ENCODE assay signal across 8 mouse cellular contexts in the genomic region with DNA sequence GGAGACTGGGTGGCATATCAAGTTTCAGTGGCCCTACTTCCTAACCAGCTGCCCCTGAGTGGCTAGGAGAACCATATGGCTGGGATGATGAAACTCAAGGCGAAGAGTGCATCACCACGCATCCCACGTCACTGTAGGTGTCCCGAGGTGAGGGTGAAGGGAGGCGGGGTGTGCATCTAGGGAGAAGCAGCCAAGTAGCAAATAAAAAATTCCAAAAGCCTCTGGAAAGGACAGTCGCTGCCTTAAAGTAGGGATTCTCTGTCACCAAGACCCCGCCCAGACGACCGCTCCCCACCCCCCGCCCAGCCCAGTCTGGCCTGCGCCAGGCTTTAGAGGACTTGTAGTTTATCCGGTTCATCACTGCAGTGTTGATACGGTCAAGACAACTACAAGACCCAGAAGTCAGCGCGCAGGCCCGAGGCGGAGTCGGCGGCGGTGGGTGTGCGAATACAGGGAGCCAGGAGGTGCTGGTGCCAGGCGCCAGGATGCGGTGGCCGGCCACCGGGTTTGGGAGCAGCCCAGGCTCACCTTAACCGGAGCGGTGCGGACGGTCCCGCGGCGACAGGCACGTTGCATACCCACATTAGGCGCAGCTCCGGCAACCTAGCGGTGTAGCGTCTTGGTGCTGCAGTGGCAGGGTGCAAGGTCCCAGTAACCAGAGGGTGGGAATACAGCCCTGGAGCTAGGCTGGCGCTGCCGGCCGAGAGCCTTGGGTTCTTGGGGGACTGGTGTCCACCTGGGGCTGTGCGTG. TPM values are rescaled to one million over a fixed set of nuclear protein-coding genes. Genes with fewer than 3 reads are reported as not detected.
DNase-seq lines count a peak whose midpoint lies in the region; ATAC-seq lines count a peak whose summit lies in the region.

Gpt2 (plus strand) TSS at position 452 of the 751 bp plus-strand sequence.

- peak within 1 kb of the TSS; percentile 39; the same call in 1 of the 2 replicates for H3K27ac ChIP-seq in embryonic facial prominence, embryonic 14.5 days (replicated peaks; ENCODE audit: low read depth, low read length)
- peak within 1 kb of the TSS; percentile 85 for H3K27ac ChIP-seq in heart, embryonic 10.5 days
- H3K27ac ChIP-seq in kidney, embryonic 15.5 days: peak within 1 kb of the TSS; percentile 48; the same call in 1 of the 2 replicates

- peak within 1 kb of the TSS; percentile 88 for H3K4me3 ChIP-seq in embryonic facial prominence, embryonic 14.5 days (ENCODE audit: low read depth, low read length)
- peak within 1 kb of the TSS; percentile 79 for H3K4me3 ChIP-seq in heart, embryonic 10.5 days
- peak within 1 kb of the TSS; percentile 70 for H3K4me3 ChIP-seq in kidney, embryonic 15.5 days (replicated peaks)

- no peaks in the 10 kb centered on the region for H3K27me3 ChIP-seq in embryonic facial prominence, embryonic 14.5 days (replicated peaks; ENCODE audit: control insufficient read depth, insufficient read depth, low read length)
- H3K27me3 ChIP-seq in heart, embryonic 10.5 days (ENCODE audit: insufficient read depth, poor library complexity, severe bottlenecking): peaks cover 9% of the 10 kb centered on the region; the same call in 1 of the 2 replicates
- no peaks in the 10 kb centered on the region for H3K27me3 ChIP-seq in kidney, embryonic 15.5 days

- H3K4me2 ChIP-seq in embryonic facial prominence, embryonic 14.5 days (ENCODE audit: low read depth, low read length): peak within 1 kb of the TSS; percentile 92
- peak within 1 kb of the TSS; percentile 93 for H3K4me2 ChIP-seq in kidney, embryonic 15.5 days

- H3K9ac ChIP-seq in embryonic facial prominence, embryonic 14.5 days (ENCODE audit: low read depth, low read length): peak within 1 kb of the TSS; percentile 83
- peak within 1 kb of the TSS; percentile 77 for H3K9ac ChIP-seq in kidney, embryonic 15.5 days

- ATAC-seq in embryonic facial prominence, embryonic 14.5 days (ENCODE audit: low read depth): peak; percentile 100
- peak; percentile 99 for ATAC-seq in kidney, embryonic 15.5 days (replicated peaks; ENCODE audit: low FRiP score)
- peak; percentile 95 for ATAC-seq in monocyte, adult 5-6 weeks (replicated peaks; ENCODE audit: insufficient number of reproducible peaks, low FRiP score, low TSS enrichment, poor library complexity, severe bottlenecking)

- 0 out of 2 replicates have a peak, but pooled peaks cover 10% of the 10 kb centered on the region for H3K4me1 ChIP-seq in embryonic facial prominence, embryonic 14.5 days (ENCODE audit: control insufficient read depth, insufficient read depth, low read length)
- peaks cover 14% of the 10 kb centered on the region for H3K4me1 ChIP-seq in heart, embryonic 10.5 days
- peaks cover 20% of the 10 kb centered on the region for H3K4me1 ChIP-seq in kidney, embryonic 15.5 days

- H3K9me3 ChIP-seq in embryonic facial prominence, embryonic 14.5 days (ENCODE audit: control insufficient read depth, low read length): no peaks in the 10 kb centered on the region
- H3K9me3 ChIP-seq in heart, embryonic 10.5 days: no peaks in the 10 kb centered on the region
- no peaks in the 10 kb centered on the region for H3K9me3 ChIP-seq in kidney, embryonic 15.5 days (replicated peaks)

- DNase-seq in 3T3-L1 (ENCODE audit: low read depth, low spot score) (peak; percentile 98), liver (peak; percentile 87)
- peak; percentile 76 to 89 for DNase-seq in adrenal gland, postnatal 4 days (ENCODE audit: low spot score in 2 of 2)
- DNase-seq in embryonic facial prominence, embryonic 14.5 days (ENCODE audit: low spot score): peak; percentile 97
- peak; percentile 97 for DNase-seq in heart, embryonic 10.5 days (ENCODE audit: low spot score)
- DNase-seq in spleen, postnatal 4 days (ENCODE audit: low spot score in 2 of 2): peak; percentile 74 to 86

- WGBS in embryonic facial prominence, embryonic 14.5 days: 0% methylated on average over 27 of the region's 41 CpGs
- under 1% methylated on average over 41 of the region's 41 CpGs for WGBS in heart, embryonic 10.5 days
- under 1% methylated on average over 41 of the region's 41 CpGs for WGBS in kidney, embryonic 15.5 days

- H3K36me3 ChIP-seq in embryonic facial prominence, embryonic 14.5 days (ENCODE audit: control insufficient read depth, insufficient read depth, low read length): 0 out of 2 replicates have a peak, but pooled peaks cover 6% of the 10 kb centered on the region
- no peaks in the 10 kb centered on the region for H3K36me3 ChIP-seq in heart, embryonic 10.5 days
- H3K36me3 ChIP-seq in kidney, embryonic 15.5 days: no peaks in the 10 kb centered on the region

RNA-seq across cellular contexts. Expression of gene Gpt2, which starts in this region (rescaled TPM):
- total RNA-seq in adrenal gland, postnatal 4 days (2021): 10 to 100 TPM; 53.9 to 63.7 TPM
- 33.3 and 34.0 TPM in 2 replicates for polyA plus RNA-seq in embryonic facial prominence, embryonic 14.5 days (2014; fragmentation: Nextera tagmentation; extraction: Ambion mirVana)
- polyA plus RNA-seq in heart, embryonic 10.5 days (2016; fragmentation: Nextera tagmentation; extraction: Ambion mirVana): 13.9 and 25.2 TPM in 2 replicates
- 21.4 and 21.5 TPM in 2 replicates for polyA plus RNA-seq in kidney, embryonic 15.5 days (2015; fragmentation: Nextera tagmentation; extraction: Ambion mirVana)
- total RNA-seq in monocyte, adult 5-6 weeks (2017): 0.29 to 1.3 TPM in 2 of 3 replicates, not detected in the other

Comparison
In these comparisons a context has a peak if more than half of its experiments do, and no peak if none do; other contexts are left out.
1. Peak in every context shown above with its lines: DNase-seq, ATAC-seq, H3K4me3 ChIP-seq and H3K27ac ChIP-seq.
2. RNA of gene Gpt2 (total RNA-seq): 53.9 to 63.7 TPM in adrenal gland, postnatal 4 days; 0.29 to 1.3 TPM in monocyte, adult 5-6 weeks; every median in the first group is over 10 times any median in the second.